14 mouse cellular contexts compared by ENCODE assay signal in genomic region chr10:79743650-79744365, GRCm38 (mm10). TPM values are rescaled to one million over a fixed set of nuclear protein-coding genes. Genes with fewer than 3 reads are reported as not detected.
"Had no signal": no experiment of that assay in that cellular context is flagged by ENCODE, and none has a peak within 500 bp of the region (broad histone marks: within the 10 kb centered on the region; RNA-seq: fewer than 3 reads in every experiment).

No protein-coding gene starts in this region.

- H3K4me2 ChIP-seq: limb, embryonic 12.5 days; liver, embryonic 13.5 days; midbrain, embryonic 13.5 days had no signal

- H3K27ac ChIP-seq: left cerebral cortex, adult 2 months; limb, embryonic 12.5 days; liver, embryonic 13.5 days; midbrain, embryonic 13.5 days had no signal

- H3K4me3 ChIP-seq: left cerebral cortex, adult 2 months; limb, embryonic 12.5 days; liver, embryonic 13.5 days; midbrain, embryonic 13.5 days had no signal

- H3K9ac ChIP-seq: limb, embryonic 12.5 days; liver, embryonic 13.5 days; midbrain, embryonic 13.5 days had no signal

- DNase-seq: liver; liver, embryonic 13.5 days; lung, adult 2 months; lung, postnatal 36 days; right cerebral cortex, postnatal 14 days; thymus, postnatal 36 days had no signal

- H3K27me3 ChIP-seq: limb, embryonic 12.5 days; liver, embryonic 13.5 days; midbrain, embryonic 13.5 days had no signal

- ATAC-seq: lung, postnatal 0 days; midbrain, embryonic 13.5 days had no signal

- H3K9me3 ChIP-seq: liver, embryonic 13.5 days had no signal

RNA-seq across cellular contexts. Expression of gene Fgf22, which starts 11.1 kb away (rescaled TPM):
- total RNA-seq: megakaryocyte progenitor cell, adult 5-6 weeks had no signal
- polyA plus RNA-seq: large intestine, adult 2 months; liver, embryonic 13.5 days; spleen, adult 2 months had no signal

RNA-seq across cellular contexts. Expression of gene Hcn2, which starts 27.4 kb away (rescaled TPM):
- total RNA-seq: megakaryocyte progenitor cell, adult 5-6 weeks had no signal
- polyA plus RNA-seq: liver, embryonic 13.5 days; stomach, embryonic 16.5 days had no signal
